Mouse (Mus musculus) CH12.LX (cell line): ENCODE measurements around the gene Ovch2.

Source experiments
- CHD1 ChIP-seq: IDR thresholded peaks from 2 replicates; pipeline ENCODE4 v1.6.1; 2012; ENCODE audit warnings: low read depth, low read length, improper control_type of control experiment, inconsistent platforms
- CTCF ChIP-seq, 2 experiments: IDR thresholded peaks in 1 of 2; conservative IDR thresholded peaks in 1 of 2; 2 replicates each; pipeline ENCODE4 v1.5.1; 2011 to 2012; ENCODE audit warnings: low read depth in 2 of 2, low read length in 2 of 2, improper control_type of control experiment in 1 of 2, inconsistent platforms in 1 of 2, mild to moderate bottlenecking in 1 of 2, moderate library complexity in 1 of 2
- HCFC1 ChIP-seq: IDR thresholded peaks from 2 replicates; pipeline ENCODE4 v1.6.1; 2012; ENCODE audit warnings: low read depth, mild to moderate bottlenecking, inconsistent platforms, low read length, improper control_type of control experiment
- NRF1 ChIP-seq: IDR thresholded peaks from 2 replicates; pipeline ENCODE4 v1.6.1; 2014; ENCODE audit warnings: low read depth, mild to moderate bottlenecking, inconsistent platforms, low read length, improper control_type of control experiment, moderate library complexity
- POLR2A ChIP-seq: IDR thresholded peaks from 2 replicates; pipeline ENCODE4 v1.6.1; 2011; ENCODE audit warnings: low read depth, mild to moderate bottlenecking, improper control_type of control experiment, low read length

- TF ChIP-seq POLR2A (no peak), CTCF (conservative IDR thresholded peaks at IDR 0.05 in 1 of 2, IDR thresholded peaks at IDR 0.05 in 1 of 2; ENCODE audit: low read depth in 2 of 2, low read length in 2 of 2) (no peak), HCFC1 (no peak), CHD1 (no peak), NRF1 (no peak)
Observed at GRCm38 (mm10) chr7:107742963-107743465, 58.0 kb downstream of the Ovch2 start.
